ENCODE assay signal across 14 mouse cellular contexts in genomic region chr2:91871225-91871624, GRCm38 (mm10). TPM values are rescaled to one million over a fixed set of nuclear protein-coding genes. Genes with fewer than 3 reads are reported as not detected.
DNase-seq lines count a peak whose midpoint lies in the region; ATAC-seq and TF ChIP-seq lines count a peak whose summit lies in the region.
"Had no signal": no experiment of that assay in that cellular context is flagged by ENCODE, and none has a peak within 500 bp of the region (broad histone marks: within the 10 kb centered on the region; RNA-seq: fewer than 3 reads in every experiment).

No protein-coding gene starts in this region.

- TF ChIP-seq POLR2A in brain, embryonic 14.5 days (IDR thresholded peaks at IDR 0.05; ENCODE audit: borderline replicate concordance, extremely low read depth, insufficient read depth, insufficient read length, poor library complexity, severe bottlenecking) = no peak

- H3K4me3 ChIP-seq in forebrain, embryonic 13.5 days = no peak overlapping the region
- H3K4me3 ChIP-seq in forebrain, embryonic 10.5 days = no peak overlapping the region
- no peak overlapping the region for H3K4me3 ChIP-seq in hindbrain, embryonic 15.5 days
- H3K4me3 ChIP-seq in hindbrain, embryonic 12.5 days = no peak overlapping the region
- no peak overlapping the region for H3K4me3 ChIP-seq in neural tube, embryonic 14.5 days (ENCODE audit: low read depth, low read length)
- no peak overlapping the region for H3K4me3 ChIP-seq in limb, embryonic 10.5 days

- H3K4me1 ChIP-seq in forebrain, embryonic 13.5 days = peaks cover 8% of the 10 kb centered on the region; the same call in 1 of the 2 replicates
- H3K4me1 ChIP-seq in forebrain, embryonic 10.5 days = no peaks in the 10 kb centered on the region
- H3K4me1 ChIP-seq in hindbrain, embryonic 15.5 days (replicated peaks) = peaks cover 8% of the 10 kb centered on the region
- H3K4me1 ChIP-seq in hindbrain, embryonic 12.5 days = no peaks in the 10 kb centered on the region
- peaks cover 6% of the 10 kb centered on the region; the same call in 1 of the 2 replicates for H3K4me1 ChIP-seq in neural tube, embryonic 14.5 days (ENCODE audit: control insufficient read depth, insufficient read depth, low read length)
- H3K4me1 ChIP-seq in limb, embryonic 10.5 days = no peaks in the 10 kb centered on the region

- H3K9ac ChIP-seq in forebrain, embryonic 13.5 days = no peak overlapping the region
- H3K9ac ChIP-seq in hindbrain, embryonic 15.5 days = no peak overlapping the region
- no peak overlapping the region for H3K9ac ChIP-seq in hindbrain, embryonic 12.5 days
- no peak overlapping the region for H3K9ac ChIP-seq in neural tube, embryonic 14.5 days (replicated peaks; ENCODE audit: low read depth, low read length)

- H3K27ac ChIP-seq in forebrain, embryonic 13.5 days = peak overlapping the region; percentile 60
- no peak overlapping the region for H3K27ac ChIP-seq in forebrain, embryonic 10.5 days
- H3K27ac ChIP-seq in hindbrain, embryonic 15.5 days (replicated peaks) = peak overlapping the region; percentile 62
- no peak overlapping the region for H3K27ac ChIP-seq in hindbrain, embryonic 12.5 days
- peak overlapping the region; percentile 70; the same call in 1 of the 2 replicates for H3K27ac ChIP-seq in neural tube, embryonic 14.5 days (ENCODE audit: low read depth, low read length)
- H3K27ac ChIP-seq in limb, embryonic 10.5 days = no peak overlapping the region

- 80% methylated on average over 1 of the region's 1 CpGs for WGBS in forebrain, embryonic 13.5 days
- 95% methylated on average over 1 of the region's 1 CpGs for WGBS in forebrain, embryonic 10.5 days
- WGBS in hindbrain, embryonic 15.5 days = 46% methylated on average over 1 of the region's 1 CpGs
- 91% methylated on average over 1 of the region's 1 CpGs for whole genome bisulfite sequencing in hindbrain, embryonic 12.5 days
- WGBS in neural tube, embryonic 14.5 days = 83% methylated on average over 1 of the region's 1 CpGs
- 93% methylated on average over 1 of the region's 1 CpGs for WGBS in limb, embryonic 10.5 days

- no peak for DNase-seq in forebrain, embryonic 10.5 days (ENCODE audit: extremely low spot score, low spot score)
- DNase-seq in brain, embryonic 14.5 days (ENCODE audit: low read depth) = peak; percentile 22
- DNase-seq in limb, embryonic 10.5 days (ENCODE audit: low spot score) = no peak
- DNase-seq: adrenal gland, postnatal 10 days; kidney, adult 18-20 months; thymus, adult 18-20 months; thymus, postnatal 4 days had no signal

- ATAC-seq in forebrain, embryonic 13.5 days = no peak
- ATAC-seq in hindbrain, embryonic 15.5 days (ENCODE audit: low FRiP score, low read depth) = no peak
- ATAC-seq in hindbrain, embryonic 12.5 days (ENCODE audit: low FRiP score) = no peak
- no peak for ATAC-seq in neural tube, embryonic 14.5 days (ENCODE audit: low read depth)
- ATAC-seq: inflammation-experienced regulatory T-cells, adult 6 months had no signal

- no peaks in the 10 kb centered on the region for H3K9me3 ChIP-seq in forebrain, embryonic 13.5 days (replicated peaks)
- H3K9me3 ChIP-seq in forebrain, embryonic 10.5 days = no peaks in the 10 kb centered on the region
- no peaks in the 10 kb centered on the region for H3K9me3 ChIP-seq in hindbrain, embryonic 15.5 days
- H3K9me3 ChIP-seq in hindbrain, embryonic 12.5 days (replicated peaks) = no peaks in the 10 kb centered on the region
- no peaks in the 10 kb centered on the region for H3K9me3 ChIP-seq in neural tube, embryonic 14.5 days (ENCODE audit: control insufficient read depth, low read length)
- H3K9me3 ChIP-seq in limb, embryonic 10.5 days (replicated peaks) = no peaks in the 10 kb centered on the region

- no peak for TF ChIP-seq CTCF in brain, embryonic 14.5 days (IDR thresholded peaks at IDR 0.05; ENCODE audit: borderline replicate concordance, extremely low read depth, insufficient read depth, insufficient read length)

- H3K27me3 ChIP-seq in forebrain, embryonic 13.5 days = no peaks in the 10 kb centered on the region
- H3K27me3 ChIP-seq in forebrain, embryonic 10.5 days (ENCODE audit: poor library complexity, severe bottlenecking) = no peaks in the 10 kb centered on the region
- H3K27me3 ChIP-seq in hindbrain, embryonic 15.5 days = no peaks in the 10 kb centered on the region
- H3K27me3 ChIP-seq in hindbrain, embryonic 12.5 days = no peaks in the 10 kb centered on the region
- H3K27me3 ChIP-seq in neural tube, embryonic 14.5 days (ENCODE audit: control insufficient read depth, insufficient read depth, low read length) = no peaks in the 10 kb centered on the region
- no peaks in the 10 kb centered on the region for H3K27me3 ChIP-seq in limb, embryonic 10.5 days (ENCODE audit: low read depth, poor library complexity, severe bottlenecking)

- H3K36me3 ChIP-seq in forebrain, embryonic 13.5 days (ENCODE audit: poor library complexity, severe bottlenecking) = no peaks in the 10 kb centered on the region
- peaks cover 8% of the 10 kb centered on the region for H3K36me3 ChIP-seq in forebrain, embryonic 10.5 days (replicated peaks)
- 0 out of 2 replicates have a peak, but pooled peaks cover 5% of the 10 kb centered on the region for H3K36me3 ChIP-seq in hindbrain, embryonic 15.5 days
- peaks cover 8% of the 10 kb centered on the region for H3K36me3 ChIP-seq in hindbrain, embryonic 12.5 days
- H3K36me3 ChIP-seq in neural tube, embryonic 14.5 days (ENCODE audit: control insufficient read depth, insufficient read depth, low read length) = no peaks in the 10 kb centered on the region
- peaks cover 7% of the 10 kb centered on the region; the same call in 1 of the 2 replicates for H3K36me3 ChIP-seq in limb, embryonic 10.5 days

- H3K4me2 ChIP-seq in forebrain, embryonic 13.5 days = no peak overlapping the region
- H3K4me2 ChIP-seq in hindbrain, embryonic 15.5 days = peak overlapping the region; percentile 30
- H3K4me2 ChIP-seq in hindbrain, embryonic 12.5 days (replicated peaks) = no peak overlapping the region
- H3K4me2 ChIP-seq in neural tube, embryonic 14.5 days (ENCODE audit: low read depth, low read length) = 0 out of 2 replicates have a peak overlapping the region, but pooled peaks have one; percentile 8

RNA-seq across cellular contexts. Expression of gene Chrm4, which starts 55.8 kb away (rescaled TPM):
- 0.83 and 0.88 TPM in 2 replicates for polyA plus RNA-seq in forebrain, embryonic 13.5 days (2015; fragmentation: Nextera tagmentation; extraction: Ambion mirVana)
- polyA plus RNA-seq in forebrain, embryonic 10.5 days (2016; fragmentation: Nextera tagmentation; extraction: Ambion mirVana) = 0.12 and 0.77 TPM in 2 replicates
- polyA plus RNA-seq in hindbrain, embryonic 15.5 days (2015; fragmentation: Nextera tagmentation; extraction: Ambion mirVana) = 0.87 and 1.2 TPM in 2 replicates
- 0.77 and 1.0 TPM in 2 replicates for polyA plus RNA-seq in hindbrain, embryonic 12.5 days (2016; fragmentation: Nextera tagmentation; extraction: Ambion mirVana)
- 2.0 and 2.5 TPM in 2 replicates for polyA plus RNA-seq in brain, embryonic 14.5 days (2012; rRNA removed)
- 1.1 and 1.4 TPM in 2 replicates for polyA plus RNA-seq in neural tube, embryonic 14.5 days (2014; fragmentation: Nextera tagmentation; extraction: Ambion mirVana)
- polyA plus RNA-seq in limb, embryonic 10.5 days (2016; fragmentation: Nextera tagmentation; extraction: Ambion mirVana) = 0.67 and 0.76 TPM in 2 replicates
- polyA plus RNA-seq: heart, embryonic 14.5 days; liver, adult 2 months had no signal

Comparison
In these comparisons a context has a peak if more than half of its experiments do, and no peak if none do; other contexts are left out.
1. H3K27ac ChIP-seq: peak in forebrain, embryonic 13.5 days (single experiment), hindbrain, embryonic 15.5 days (single experiment) and neural tube, embryonic 14.5 days (single experiment); none in forebrain, embryonic 10.5 days (single experiment), hindbrain, embryonic 12.5 days (single experiment) and limb, embryonic 10.5 days (single experiment).
2. H3K4me2 ChIP-seq: peak in hindbrain, embryonic 15.5 days (single experiment) and neural tube, embryonic 14.5 days (single experiment); none in forebrain, embryonic 13.5 days (single experiment) and hindbrain, embryonic 12.5 days (single experiment).